Mouse (Mus musculus): ENCODE measurements around the gene G6pd2. TPM values are rescaled to one million over a fixed set of nuclear protein-coding genes. Genes with fewer than 3 reads are reported as not detected.

G6pd2 gene
- under 1 TPM in 1 of 3 experiments, not detected in 2; 0.16 TPM for polyA plus RNA-seq (2017; shearing (Covaris generic))

- no peak for ATAC-seq
Observed at GRCm38 (mm10) chr5:61808516-61808915, at the start of gene G6pd2. G6pd2 (plus strand) TSS chr5:61808816.

GRCm38 (mm10) chr5:61764214-61764613 is 44.4 kb upstream of the G6pd2 start:
- no peak for ATAC-seq

GRCm38 (mm10) chr5:61832935-61833551 is 24.4 kb downstream of the G6pd2 start:
- no peak for ATAC-seq

GRCm38 (mm10) chr5:61843891-61844290 is 35.3 kb downstream of the G6pd2 start:
- ATAC-seq: no peak

Measured in inflammation-experienced regulatory T-cells, adult 6 months (primary cell).